Mouse (Mus musculus) olfactory bulb, adult 2 months (tissue): ENCODE data around the gene 2900026A02Rik. TPM values are rescaled to one million over a fixed set of nuclear protein-coding genes. Genes with fewer than 3 reads are reported as not detected.

Experiments used
- H3K27ac ChIP-seq: fragments of 200-500 bp; 2 replicates; pipeline ENCODE4 v1.5.1; 2012; ENCODE audit warnings: low read depth, low read length; ENCODE audit not compliant: insufficient read depth
- H3K4me1 ChIP-seq: fragments of 200-500 bp; 2 replicates; pipeline ENCODE4 v1.6.1; 2012; ENCODE audit warnings: low read length; ENCODE audit not compliant: control insufficient read depth, insufficient read depth
- H3K4me3 ChIP-seq: fragments of 200-500 bp; 2 replicates; pipeline ENCODE4 v1.5.1; 2012; ENCODE audit warnings: mild to moderate bottlenecking, low read depth, low read length, moderate library complexity; ENCODE audit not compliant: insufficient read depth
- CTCF ChIP-seq: fragments of 200-500 bp; IDR thresholded peaks from 2 replicates; pipeline ENCODE4 v1.5.1; 2012; ENCODE audit warnings: low read depth, mild to moderate bottlenecking, low read length, moderate library complexity; ENCODE audit not compliant: insufficient read depth
- POLR2A ChIP-seq: fragments of 200-500 bp; IDR thresholded peaks from 2 replicates; pipeline ENCODE4 v1.6.1; 2012; ENCODE audit warnings: mild to moderate bottlenecking, low read depth, low read length, moderate library complexity; ENCODE audit not compliant: insufficient read depth
- WGBS: fragments of 180-500 bp; shearing (Covaris S2); methylation state at CpG from one replicate; pipeline ENCODE4 v1.1.7; 2018; 5-methylcytosine and 5-hydroxymethylcytosine counted together
- polyA plus RNA-seq: library from polyadenylated mRNA; stranded (reverse); fragments of >200 nt; gene quantifications from 2 replicates; pipeline ENCODE4 v1.2.4, GENCODE M21; 2012; ENCODE audit warnings: low replicate concordance; ENCODE audit not compliant: missing spikeins, insufficient read depth, insufficient read length

Gene 2900026A02Rik
- polyA plus RNA-seq, 1 experiment, result not detected

- Histone ChIP-seq H3K27ac (no peak overlapping the region; the same call in 1 of the 2 replicates), H3K4me1 (peaks cover 62% of the 10 kb centered on the region), H3K4me3 (no peak overlapping the region)
- TF ChIP-seq CTCF (no peak), POLR2A (no peak)
- 51% methylated on average over 15 of the region's 15 CpGs for WGBS
Measured at GRCm38 (mm10) chr5:113120741-113121590, 100.1 kb downstream of the 2900026A02Rik start.

- Histone ChIP-seq H3K4me3 (no peak overlapping the region), H3K27ac (peak overlapping the region; percentile 12; the same call in 1 of the 2 replicates), H3K4me1 (peaks cover 70% of the 10 kb centered on the region)
- no peak for TF ChIP-seq POLR2A
- no peak for TF ChIP-seq CTCF
- WGBS, result 25% methylated on average over 13 of the region's 13 CpGs
Measured at GRCm38 (mm10) chr5:113119861-113120465, 101.1 kb downstream of the 2900026A02Rik start.

GRCm38 (mm10) chr5:113119291-113119690 lies 101.7 kb downstream of the 2900026A02Rik start:
- Histone ChIP-seq H3K4me3 (no peak overlapping the region), H3K27ac (peak overlapping the region; percentile 12; the same call in 1 of the 2 replicates), H3K4me1 (peaks cover 77% of the 10 kb centered on the region)
- 80% methylated on average over 9 of the region's 9 CpGs for WGBS
- no peak for TF ChIP-seq POLR2A
- TF ChIP-seq CTCF, result no peak

GRCm38 (mm10) chr5:113118695-113119094 lies 102.3 kb downstream of the 2900026A02Rik start:
- 67% methylated on average over 6 of the region's 6 CpGs for WGBS
- Histone ChIP-seq H3K4me1 (peaks cover 83% of the 10 kb centered on the region), H3K27ac (no peak overlapping the region), H3K4me3 (no peak overlapping the region)
- no peak for TF ChIP-seq CTCF
- no peak for TF ChIP-seq POLR2A

GRCm38 (mm10) chr5:113117361-113117760 lies 103.7 kb downstream of the 2900026A02Rik start:
- peaks cover 89% of the 10 kb centered on the region for H3K4me1 ChIP-seq
- WGBS, result 37% methylated on average over 5 of the region's 5 CpGs
- no peak overlapping the region for H3K4me3 ChIP-seq
- H3K27ac ChIP-seq, result no peak overlapping the region
- TF ChIP-seq POLR2A (no peak), CTCF (no peak)

GRCm38 (mm10) chr5:113115896-113116295 lies 105.1 kb downstream of the 2900026A02Rik start:
- TF ChIP-seq POLR2A (no peak), CTCF (no peak)
- H3K4me1 ChIP-seq, result peaks cover 82% of the 10 kb centered on the region
- H3K4me3 ChIP-seq, result no peak overlapping the region
- WGBS, result 58% methylated on average over 10 of the region's 10 CpGs
- H3K27ac ChIP-seq, result no peak overlapping the region

- Histone ChIP-seq H3K4me1 (peaks cover 73% of the 10 kb centered on the region), H3K4me3 (no peak overlapping the region), H3K27ac (peak overlapping the region; percentile 92)
- WGBS, result 30% methylated on average over 20 of the region's 20 CpGs
- TF ChIP-seq POLR2A (no peak), CTCF (no peak)
Measured at GRCm38 (mm10) chr5:113114264-113115225, 106.5 kb downstream of the 2900026A02Rik start.

GRCm38 (mm10) chr5:113113120-113113519 lies 107.9 kb downstream of the 2900026A02Rik start:
- TF ChIP-seq CTCF, result no peak
- TF ChIP-seq POLR2A, result no peak
- peak overlapping the region; percentile 62; the same call in 1 of the 2 replicates for H3K27ac ChIP-seq
- H3K4me3 ChIP-seq, result no peak overlapping the region
- H3K4me1 ChIP-seq, result peaks cover 65% of the 10 kb centered on the region
- WGBS, result 31% methylated on average over 5 of the region's 5 CpGs

- H3K4me3 ChIP-seq, result no peak overlapping the region
- no peak for TF ChIP-seq POLR2A
- TF ChIP-seq CTCF, result no peak
- WGBS, result 19% methylated on average over 4 of the region's 4 CpGs
- H3K27ac ChIP-seq, result peak overlapping the region; percentile 69; the same call in 1 of the 2 replicates
- peaks cover 62% of the 10 kb centered on the region for H3K4me1 ChIP-seq
Measured at GRCm38 (mm10) chr5:113111336-113111735, 109.7 kb downstream of the 2900026A02Rik start.
